Mouse (Mus musculus) CD4-positive, CD25-positive, alpha-beta regulatory T cell, adult 4 months (primary cell): ENCODE measurements around the gene Faap20. TPM values are rescaled to one million over a fixed set of nuclear protein-coding genes. Genes with fewer than 3 reads are reported as not detected.
"Not testable (repeated sequence)": the region's sequence is repeated elsewhere in the genome, so short reads cannot be mapped to it uniquely, and the experiment has no call there.

Experiments used
- ATAC-seq: one replicate; pipeline ENCODE4 v1.8.0; 2017
- polyA plus RNA-seq, 2 experiments: library from polyadenylated mRNA; unstranded; fragments of 100-300 nt; shearing (Covaris generic); gene quantifications; one replicate each; pipeline ENCODE4 v1.2.1; 2017

Faap20 gene
- polyA plus RNA-seq, 2 experiments from 2014 or later: 50.4 to 58.5 TPM

DNA sequence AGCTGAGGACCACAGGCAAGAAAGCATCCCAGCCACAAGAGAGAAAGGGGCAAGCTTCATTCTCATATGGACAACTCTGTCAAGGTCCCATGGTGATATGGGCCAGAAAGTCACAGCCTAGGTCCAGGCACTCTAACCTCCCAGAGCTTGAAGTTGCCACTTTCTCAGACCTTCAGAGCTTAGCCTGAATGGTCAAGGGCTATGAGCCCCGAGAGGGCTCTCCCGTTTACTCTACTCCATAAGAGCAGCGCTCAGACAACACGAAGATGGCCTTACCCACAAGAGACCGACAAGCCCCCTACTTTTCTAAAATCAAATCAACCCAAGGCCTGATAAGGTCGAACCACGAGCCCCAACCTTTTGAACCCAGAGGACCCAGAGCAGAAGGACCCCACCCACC, 28.5 kb upstream of the Faap20 start:
- ATAC-seq: no peak

DNA sequence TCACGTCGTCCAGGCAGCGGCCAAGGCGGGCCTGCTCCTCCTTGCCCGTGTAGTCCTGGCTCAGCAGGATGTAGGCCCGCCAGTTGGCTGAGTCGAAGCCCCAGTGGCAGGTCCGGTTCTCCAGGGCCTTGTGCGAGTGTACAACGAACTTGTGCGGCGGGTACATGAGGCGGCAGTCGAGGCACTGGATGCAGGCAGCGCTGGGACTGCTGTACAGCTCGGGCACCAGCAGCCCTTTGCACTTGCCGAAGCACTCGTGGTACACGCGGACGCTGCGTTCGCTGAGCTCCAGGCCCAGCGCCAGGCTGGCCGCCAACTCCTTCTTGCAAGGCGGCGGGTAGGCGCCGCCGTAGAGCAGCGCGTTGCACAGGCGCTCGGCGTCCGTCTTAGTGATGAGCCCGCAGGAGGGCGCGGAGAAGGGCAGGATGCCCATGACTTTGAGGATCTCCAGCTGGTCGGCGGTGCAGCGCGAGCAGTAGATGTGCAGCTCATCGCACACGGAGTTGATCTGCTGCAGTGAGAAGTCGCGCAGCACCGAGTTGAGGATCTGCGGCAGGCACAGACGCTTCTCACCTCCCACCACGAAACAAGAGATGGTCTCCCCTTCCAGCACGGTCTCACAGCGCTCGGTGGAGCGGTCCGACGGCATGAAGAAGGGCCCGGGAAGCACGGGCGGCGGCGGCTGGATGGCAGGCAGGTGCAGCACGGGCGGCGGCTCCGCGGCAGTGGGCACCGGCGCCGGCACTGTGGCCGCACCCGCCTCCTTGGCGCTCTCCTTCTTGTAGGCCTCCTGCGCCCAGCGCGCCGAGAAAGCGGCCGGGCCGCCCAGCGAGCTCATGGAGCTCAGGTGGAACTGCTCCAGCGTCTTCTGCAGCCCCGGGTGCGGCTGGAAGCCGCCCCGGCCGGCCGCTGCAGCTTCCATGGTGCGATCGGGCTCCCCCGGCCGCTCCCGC, 27.7 kb upstream of the Faap20 start:
- ATAC-seq: no peak

DNA sequence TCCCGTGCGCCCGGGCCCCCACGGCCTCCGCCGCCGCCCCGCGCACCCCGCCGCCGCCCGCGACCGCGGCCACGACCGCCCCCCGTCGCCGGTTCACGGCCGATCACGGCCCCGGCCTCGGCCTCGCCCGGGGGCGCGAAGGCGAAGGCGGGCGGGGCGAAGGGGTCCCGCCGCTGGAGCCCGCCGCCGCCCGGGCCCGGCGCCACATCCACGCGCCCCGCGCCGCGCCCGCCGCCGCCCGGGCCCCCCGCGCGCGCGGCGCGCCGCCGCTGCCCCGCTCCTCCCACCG, 27.1 kb upstream of the Faap20 start, which contains the start of gene Ski:
Gene Ski, minus strand, starts transcription at position 41 of the 289 bp plus-strand sequence.
- ATAC-seq: no peak

DNA sequence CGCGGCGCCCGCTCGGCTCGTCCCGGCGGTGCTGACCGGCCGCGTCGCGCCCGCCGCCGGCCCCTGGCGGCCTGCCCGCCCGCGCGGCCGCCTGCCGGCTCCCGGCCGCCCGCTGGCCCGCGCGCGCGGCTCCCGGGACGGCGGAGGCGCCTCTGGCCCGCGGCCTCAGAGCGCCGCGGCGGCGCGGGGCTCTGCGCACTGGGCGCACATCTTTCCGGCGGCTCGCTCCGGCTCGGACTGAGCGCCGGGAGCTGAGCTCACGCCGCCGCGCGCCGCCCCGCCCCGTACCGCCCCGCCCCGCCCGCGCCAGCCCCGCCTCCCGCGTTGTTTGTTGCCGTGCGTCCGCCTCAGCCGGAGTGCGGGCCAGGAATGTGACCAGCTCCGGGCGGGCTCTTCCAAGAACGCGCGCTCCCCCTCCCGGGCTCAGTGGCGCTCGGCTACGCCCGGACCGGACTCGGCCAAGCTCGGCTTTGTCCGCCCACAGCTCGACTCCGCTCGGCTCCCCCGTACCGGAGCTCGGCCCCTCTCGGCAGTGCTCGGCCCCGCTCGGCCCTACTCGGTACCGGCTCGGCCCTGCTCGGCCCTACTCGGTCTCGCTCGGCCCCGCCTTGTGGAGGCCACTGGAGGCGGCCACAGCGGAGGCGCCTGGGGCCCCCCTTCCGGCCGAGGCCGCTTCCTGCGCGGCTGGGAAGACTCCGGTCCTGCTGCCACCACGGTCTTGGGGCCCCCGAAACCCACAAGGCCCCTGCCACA, 26.6 kb upstream of the Faap20 start:
- peak; percentile 89 for ATAC-seq

DNA sequence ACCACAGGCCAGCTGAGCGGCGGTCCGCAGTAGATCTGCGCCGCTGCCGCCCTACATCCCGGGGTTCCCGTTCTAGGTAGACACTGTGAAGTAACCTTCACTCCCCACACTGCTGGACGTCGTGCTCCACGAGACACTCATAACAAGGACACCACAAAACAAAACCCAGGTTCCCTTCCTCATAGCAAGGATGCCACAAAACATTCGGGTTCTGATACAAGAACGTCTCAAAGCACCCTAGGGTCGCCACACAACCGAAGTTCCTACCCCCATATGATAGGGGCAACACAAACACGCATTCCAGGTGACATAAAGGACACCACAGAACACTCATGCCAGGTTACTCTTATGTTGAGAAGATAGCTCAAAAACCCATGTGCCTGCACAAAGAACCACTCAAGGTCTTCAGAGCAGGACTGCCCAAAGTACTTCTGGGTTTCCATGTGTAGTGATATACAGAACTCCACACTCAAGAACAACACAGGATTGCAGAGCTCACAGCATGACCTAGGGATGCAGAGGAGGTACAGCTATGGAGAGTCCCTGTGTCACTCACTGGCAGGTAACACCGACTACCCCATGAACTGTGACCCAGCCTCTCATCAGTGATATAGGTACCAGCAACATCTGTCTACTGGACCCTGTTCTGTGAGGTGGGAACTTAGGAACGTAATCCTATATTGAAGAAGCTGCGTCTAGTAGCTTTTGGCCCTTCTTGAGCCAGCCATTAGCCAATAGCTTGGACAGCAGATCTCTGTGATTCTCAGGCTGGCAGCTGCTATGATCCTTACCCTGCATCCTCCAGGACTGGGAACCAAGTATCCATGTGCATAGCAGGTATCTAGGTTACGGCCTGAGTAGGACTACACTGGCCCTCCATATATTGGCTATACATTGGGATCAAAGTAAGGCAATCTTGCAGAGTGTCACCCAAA, 25.7 kb upstream of the Faap20 start:
- ATAC-seq: no peak

DNA sequence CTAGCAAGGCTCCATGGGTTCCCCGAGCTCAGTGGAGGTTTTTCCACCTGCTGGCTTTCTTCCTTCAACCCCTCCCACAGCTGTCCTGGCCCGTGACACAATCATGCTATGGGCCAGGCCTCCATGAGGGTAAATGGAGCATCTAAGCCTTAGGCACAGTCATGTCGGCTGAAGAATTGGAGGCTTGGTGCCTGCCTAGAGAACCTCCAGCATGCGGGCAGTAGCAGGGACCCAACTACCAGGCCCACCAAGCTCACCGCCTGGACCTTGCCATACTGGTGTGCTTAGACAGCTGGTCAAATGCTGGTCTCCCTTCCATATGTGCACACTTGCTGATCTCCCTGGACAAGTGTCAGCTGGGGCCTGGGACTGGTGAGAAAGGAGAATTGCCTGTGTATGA, 23.7 kb upstream of the Faap20 start:
- ATAC-seq: no peak

DNA sequence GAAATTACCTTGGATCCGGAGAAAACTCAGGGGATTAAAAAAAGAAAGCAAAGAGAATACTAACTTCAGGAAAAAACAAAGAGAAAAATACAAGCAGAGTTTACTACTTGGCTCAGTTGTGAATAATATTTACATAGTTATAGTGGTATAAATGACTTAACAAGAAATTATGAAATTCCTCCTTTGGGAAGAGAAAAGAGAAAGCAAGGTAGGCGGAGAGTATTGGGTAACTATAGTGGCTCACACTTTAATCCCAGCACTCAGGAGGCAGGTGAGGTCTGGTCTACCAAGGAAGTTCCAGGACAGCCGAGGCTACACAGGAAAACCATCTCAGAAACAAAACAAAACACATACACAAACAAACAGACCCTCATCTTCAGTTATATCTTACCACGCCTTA, 21.6 kb upstream of the Faap20 start:
- no peak for ATAC-seq

DNA sequence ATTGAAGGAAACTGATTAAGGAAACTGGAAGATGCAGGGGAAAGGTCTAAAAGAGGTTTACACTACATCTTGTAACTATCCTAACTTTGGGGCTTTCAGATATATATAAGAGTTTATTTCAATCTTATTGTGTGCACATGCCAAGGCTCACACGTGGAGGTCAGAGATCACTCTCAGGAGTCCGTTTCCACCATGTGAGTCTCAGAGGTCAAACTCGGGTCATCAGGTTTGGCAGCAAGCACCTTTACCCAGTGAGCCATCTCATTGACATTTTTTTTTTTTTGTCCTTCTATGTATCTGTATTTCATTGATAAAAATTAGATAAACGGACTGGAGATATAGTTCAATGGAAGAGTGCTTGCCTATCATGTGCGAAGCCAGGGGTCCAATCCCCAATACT, 21.1 kb upstream of the Faap20 start:
- ATAC-seq: no peak

DNA sequence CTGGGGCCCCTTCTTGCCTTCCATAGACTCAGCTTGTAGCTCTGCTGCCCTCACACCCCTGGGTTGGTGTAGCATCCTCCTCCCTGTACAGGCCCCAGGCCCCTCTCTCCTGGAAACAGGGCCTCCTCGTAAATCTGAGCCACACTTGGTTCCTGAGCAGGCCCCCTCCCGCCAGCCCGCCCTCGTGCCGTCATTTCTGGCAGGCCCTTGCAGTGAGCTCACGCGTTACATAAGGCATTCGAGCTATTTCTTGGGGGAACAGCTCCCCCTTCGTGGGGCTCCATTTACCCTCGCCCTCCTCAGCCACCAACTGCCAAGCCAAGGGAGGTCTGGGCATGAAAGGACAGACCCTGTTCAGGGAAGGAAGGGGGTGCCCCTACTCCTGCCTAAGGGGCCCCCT, 15.7 kb upstream of the Faap20 start:
- no peak for ATAC-seq

DNA sequence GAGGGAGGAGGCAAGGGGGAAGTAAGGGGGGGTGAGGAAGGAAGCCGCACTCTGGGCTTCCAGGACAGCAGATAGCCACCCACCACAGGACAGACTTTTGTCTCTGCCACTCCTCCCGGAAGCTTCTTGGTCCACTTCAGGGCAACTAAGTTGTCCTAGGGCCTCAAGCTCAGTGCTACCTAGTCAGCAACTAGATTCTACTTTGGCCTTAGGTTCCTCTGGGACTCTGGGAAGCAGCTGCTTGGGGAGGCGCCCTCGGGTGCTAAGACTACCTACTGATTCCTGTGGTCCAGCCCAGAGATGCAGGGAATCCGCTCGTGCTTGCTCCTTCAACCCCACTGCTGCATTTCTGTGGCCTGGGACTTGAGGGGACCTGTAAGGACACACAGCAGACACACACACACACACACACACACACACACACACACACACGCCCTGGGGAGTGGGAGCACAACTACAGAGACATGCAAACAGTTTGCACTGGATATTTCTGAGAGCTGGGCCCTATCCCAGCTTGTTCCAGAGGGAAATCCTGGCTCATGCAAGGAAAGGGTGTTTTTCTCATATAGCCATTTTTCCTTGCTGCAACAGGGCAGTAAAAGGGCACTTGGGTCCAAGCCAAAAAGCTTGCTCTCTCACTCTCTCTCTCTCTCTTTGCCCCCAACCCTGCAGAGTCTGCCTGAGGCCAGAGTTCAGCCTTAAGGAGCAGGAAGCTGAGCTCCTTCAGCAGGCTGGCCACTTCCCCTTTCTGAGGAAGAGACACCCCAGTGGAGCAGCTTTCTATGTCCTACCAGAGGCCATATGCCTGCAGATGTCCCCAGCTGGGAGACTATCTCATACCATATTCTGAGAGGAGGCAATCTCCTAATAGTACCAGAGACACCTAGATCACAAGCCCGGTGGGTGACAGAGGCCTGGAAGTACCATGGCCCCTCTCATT, 15.0 kb upstream of the Faap20 start:
- ATAC-seq: no peak

DNA sequence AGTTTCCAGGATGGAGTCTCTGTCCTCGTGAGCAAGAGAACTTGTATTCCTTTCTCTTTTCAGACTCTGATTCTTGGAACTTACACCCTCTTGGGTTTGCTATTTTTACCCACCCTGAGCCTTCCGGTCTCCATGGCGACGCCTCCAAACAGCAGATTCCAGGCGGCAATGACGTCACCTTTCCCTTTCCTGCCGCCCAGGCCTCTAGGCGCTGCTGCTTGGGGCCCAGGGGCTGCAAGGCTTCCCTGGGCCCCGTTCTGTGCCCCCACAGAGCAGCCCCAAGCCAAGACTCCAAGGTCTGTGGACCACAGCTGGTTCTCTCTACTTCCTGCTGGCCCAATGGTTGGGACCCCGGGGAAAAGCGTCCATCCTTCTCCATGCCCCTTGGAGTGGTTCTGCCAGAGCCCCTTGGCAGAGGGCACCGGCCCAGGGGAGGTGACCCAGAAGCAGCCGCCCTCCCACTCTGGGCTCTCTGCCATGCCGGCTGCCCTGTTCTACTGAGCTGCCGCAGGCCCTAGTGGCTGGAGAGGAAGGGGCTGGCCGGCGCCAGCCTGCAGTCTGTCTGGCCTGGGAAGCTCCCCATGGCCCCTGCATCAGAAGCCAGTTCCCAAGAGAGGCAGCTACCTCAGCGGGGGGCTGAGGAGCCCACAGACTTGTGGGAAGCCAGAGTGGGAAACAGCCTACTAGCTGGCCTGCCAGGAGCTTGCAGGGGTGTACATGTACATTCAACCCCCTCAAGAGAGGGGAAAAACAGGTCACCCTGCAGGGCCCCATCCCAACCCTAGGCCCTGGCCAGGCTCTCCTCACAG, 14.1 kb upstream of the Faap20 start:
- peak; percentile 92 for ATAC-seq

DNA sequence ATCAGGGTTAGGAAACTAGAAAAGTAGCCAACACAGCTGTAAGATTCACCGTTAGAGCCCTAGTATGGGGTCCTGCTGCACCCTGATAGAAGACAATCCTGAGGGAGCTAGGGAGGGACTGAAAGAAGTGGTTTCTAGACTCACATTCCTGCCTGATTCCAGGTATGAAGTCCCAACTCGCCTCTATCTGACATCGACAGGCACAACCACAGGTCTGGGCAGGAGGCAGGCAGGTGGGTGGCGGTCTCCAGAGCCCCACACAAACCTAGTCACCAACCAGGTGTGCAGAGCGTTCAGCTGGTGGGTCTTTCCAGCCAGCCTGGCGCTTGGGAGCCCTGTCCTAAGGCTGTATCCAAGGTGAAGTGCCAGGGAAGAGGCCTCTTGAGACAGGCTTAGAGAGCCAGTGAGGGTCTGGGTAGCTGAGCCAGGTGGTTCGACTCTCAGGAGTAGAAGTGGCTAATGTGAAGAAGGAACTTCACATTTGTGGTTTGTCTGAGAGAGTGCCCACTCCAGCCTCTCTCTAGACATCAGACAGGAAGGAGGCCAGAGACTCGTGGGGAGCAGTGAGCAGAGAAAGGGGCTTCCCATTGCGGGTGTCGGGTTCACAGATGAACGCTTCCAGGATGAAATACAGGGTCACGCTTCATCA, 12.7 kb upstream of the Faap20 start:
- ATAC-seq: no peak

DNA sequence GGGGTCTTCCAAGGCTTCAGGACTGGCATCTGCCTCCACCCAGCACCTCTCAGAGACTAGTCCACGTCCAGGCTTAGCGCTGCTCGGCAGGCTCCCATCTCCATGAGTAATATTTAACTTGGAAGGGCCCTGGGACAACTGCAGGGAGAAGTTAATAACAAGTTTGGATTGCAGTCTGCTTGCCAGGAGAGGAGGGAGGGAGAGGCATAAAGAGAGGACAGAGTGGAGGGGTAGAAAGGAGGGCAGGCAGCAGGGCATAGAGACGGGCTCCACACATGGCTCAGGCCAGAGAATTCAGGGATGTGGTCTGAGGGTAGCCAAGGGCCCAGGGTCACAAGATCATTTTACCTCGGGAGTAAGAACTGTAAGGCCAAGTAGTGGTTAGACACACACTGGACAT, 11.3 kb upstream of the Faap20 start:
- no peak for ATAC-seq

DNA sequence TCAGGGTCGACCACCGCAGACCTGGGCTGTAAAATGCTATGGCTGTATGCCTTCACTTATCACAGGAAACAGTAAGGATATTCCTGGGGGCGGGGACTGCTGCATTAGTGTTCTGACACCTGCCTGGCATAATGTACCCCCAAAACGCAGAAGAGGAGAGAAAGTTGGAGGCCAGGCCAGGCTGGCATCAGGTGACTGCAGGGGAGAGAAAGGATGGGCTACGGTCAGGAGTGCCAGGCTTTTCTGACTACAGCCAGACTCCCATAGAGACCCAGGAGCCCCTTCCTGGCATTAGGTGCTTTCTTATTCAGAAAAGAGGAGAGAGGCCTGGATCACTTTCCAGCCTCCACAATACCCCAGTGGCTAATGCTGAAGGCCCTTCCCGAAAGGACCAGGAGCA, 10.1 kb upstream of the Faap20 start:
- ATAC-seq: no peak

DNA sequence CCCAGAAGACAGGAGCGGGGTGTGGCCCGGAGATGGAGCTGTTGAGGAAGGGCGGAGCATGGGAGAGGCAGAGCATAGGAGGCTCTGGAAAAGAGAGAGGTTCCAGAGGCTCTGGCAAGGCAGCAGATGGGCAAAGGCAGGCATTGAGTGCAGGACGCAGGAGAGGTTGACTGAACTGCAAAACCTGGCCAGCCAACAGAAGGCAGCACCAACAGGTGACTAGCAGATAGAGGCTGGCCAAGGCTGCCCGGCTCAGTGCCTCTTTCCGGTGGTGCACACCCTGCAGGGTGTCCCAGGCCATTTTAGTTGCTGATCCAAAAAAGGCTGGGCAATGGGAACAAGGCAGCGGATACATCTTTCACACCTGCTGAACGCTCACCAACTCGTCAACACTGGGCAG, 7.8 kb upstream of the Faap20 start:
- no peak for ATAC-seq

DNA sequence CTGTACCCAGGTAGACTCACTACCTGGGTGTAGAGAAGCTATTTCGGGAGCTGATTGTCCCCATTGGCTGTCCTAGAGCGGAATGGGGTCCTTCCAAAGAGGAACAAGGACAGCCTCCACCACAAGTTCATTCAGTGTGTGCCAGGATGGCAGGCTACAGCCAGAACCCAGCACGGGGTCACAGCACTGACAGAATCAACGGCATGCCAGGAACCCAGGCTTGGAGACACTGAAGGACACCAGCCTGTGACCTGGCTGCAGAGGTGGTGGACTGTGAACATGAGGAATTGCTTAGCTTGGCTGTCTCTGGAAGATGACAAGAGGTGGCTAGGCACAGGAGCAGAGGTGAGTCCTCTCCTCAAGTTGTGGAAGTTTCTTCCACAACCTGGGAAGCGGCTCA, 7.3 kb upstream of the Faap20 start:
- ATAC-seq: no peak

DNA sequence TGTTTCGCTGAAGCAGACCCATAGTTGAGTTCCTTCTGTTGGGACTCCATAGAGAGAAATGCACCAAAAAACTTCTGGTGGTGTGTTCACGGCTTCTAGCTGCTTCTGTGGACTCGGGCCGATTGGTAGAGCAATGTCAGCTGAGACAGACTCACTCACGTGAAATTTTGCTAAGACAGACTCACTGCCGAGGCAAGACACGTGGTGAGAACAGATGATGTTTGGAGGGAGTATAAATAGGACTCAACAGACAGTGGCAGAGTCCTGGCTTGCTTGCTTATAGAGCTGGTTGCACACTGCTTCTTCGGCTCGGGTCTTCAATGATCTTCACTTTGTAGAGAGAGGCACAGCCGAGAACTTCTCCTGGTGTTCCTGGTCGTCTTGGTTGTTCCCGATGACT, 6.4 kb upstream of the Faap20 start:
- ATAC-seq: no peak

DNA sequence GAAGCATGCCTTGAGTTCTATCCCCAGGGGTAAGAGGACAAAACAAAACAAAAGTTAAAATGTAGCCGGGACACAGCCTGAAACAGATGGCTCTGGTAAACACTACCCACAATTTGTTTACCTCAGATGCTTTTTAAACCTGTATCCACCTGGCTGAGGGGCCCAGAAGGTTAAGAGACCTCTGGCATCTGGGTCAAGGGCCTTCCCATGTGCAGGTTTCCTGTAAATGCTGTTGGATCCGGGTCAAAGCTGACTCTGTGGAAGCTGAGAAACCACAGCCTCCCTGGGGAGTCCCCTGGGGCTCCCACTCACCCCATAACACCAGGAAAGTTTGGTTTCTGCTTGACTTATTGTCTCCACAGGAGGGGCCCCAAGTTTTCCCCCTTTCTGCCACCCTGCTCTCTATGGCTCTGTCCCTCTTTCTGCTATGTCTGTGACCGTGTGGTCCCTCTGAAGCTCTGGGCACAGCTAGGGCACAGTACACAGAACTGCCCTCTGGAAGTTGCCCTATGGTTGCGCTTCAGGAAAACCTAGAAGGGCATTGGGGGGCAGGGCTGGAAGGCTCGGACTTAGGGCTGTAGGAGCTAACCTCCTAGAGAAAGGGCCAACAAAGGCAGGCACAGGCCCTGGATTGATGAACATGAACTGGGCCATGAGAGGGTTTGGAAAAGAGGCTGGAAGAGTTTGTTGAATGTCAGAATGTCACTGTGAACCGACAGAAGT, 3.7 kb upstream of the Faap20 start:
- ATAC-seq: no peak

DNA sequence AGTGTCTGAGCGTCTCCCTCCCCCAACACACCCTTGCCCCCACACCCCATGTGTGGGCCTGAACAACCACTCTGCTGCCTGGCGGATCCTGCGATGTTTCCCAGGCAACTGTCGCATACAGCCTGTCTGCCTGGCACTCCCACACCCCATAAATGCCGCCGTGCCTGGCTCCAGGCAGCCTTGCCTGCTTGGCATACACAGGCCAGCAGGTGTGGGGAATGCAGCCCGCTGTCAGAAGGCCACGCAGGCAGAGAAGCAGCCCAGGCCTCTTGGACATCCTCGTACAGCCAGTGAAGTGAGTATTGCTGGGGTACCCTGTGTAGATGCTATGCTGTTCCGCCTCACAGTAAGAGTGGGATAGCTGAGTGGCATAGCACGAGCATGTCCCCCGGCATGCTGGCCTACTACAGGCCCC, 2.9 kb upstream of the Faap20 start:
- ATAC-seq: no peak

DNA sequence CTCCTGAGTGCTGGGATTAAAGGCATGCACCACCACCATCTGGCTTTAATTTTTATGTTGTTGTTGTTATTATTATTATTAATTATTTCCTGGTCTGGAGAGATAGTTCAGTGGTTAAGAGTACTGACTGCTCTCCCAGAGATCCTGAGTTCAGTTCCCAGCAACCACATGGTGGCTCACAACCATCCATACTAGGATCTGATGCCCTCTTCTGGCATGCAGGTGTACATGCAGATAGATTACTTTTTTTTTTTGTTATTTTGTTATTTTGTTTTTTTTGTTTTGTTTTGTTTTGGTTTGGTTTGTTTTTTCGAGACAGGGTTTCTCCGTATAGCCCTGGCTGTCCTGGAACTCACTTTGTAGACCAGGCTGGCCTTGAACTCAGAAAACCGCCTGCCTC, 1.5 kb upstream of the Faap20 start:
- not testable (repeated sequence) for ATAC-seq
